Mouse (Mus musculus) neural tube, embryonic 14.5 days (tissue): ENCODE data around the gene Cldnd2. TPM values are rescaled to one million over a fixed set of nuclear protein-coding genes. Genes with fewer than 3 reads are reported as not detected.

Experiments used
- microRNA-seq: library from miRNA; unstranded; fragments of <30 nt; microRNA quantifications from one replicate; pipeline ENCODE4, GENCODE M21; 2016
- polyA plus RNA-seq: library from polyadenylated mRNA; unstranded; fragments of >200 nt; fragmentation: Nextera tagmentation; extraction: Ambion mirVana; gene quantifications from 2 replicates; pipeline ENCODE4 v1.2.1, GENCODE M21; 2014

Cldnd2 gene
- polyA plus RNA-seq, 1 experiment from 2014 or later, result not detected

Small RNA genes within 50 kb of the gene (microRNA-seq; reads per million reads assigned to microRNA genes)
- gene Mir7051, result not detected

Other genes starting within 250 kb of the Cldnd2 start
- 24.6 and 25.4 TPM in 2 replicates for gene Zfp715, start 127.5 kb upstream of the Cldnd2 start, polyA plus RNA-seq
- 0.12 and 0.28 TPM in 2 replicates for gene Siglecf, start 89.4 kb upstream of the Cldnd2 start, polyA plus RNA-seq
- not detected in 2 replicates for gene Siglecg, start 32.6 kb upstream of the Cldnd2 start, polyA plus RNA-seq
- not detected in 2 replicates for gene Lim2, start 13.1 kb upstream of the Cldnd2 start, polyA plus RNA-seq
- gene Nkg7, start 3.7 kb upstream of the Cldnd2 start, polyA plus RNA-seq, result not detected in 2 replicates
- 107 and 129 TPM in 2 replicates for gene Etfb, start 3.3 kb downstream of the Cldnd2 start, polyA plus RNA-seq
- gene Gm45233, start 3.3 kb downstream of the Cldnd2 start, polyA plus RNA-seq, result 0.27 and 0.41 TPM in 2 replicates
- 13.6 and 15.4 TPM in 2 replicates for gene Vsig10l, start 22.4 kb downstream of the Cldnd2 start, polyA plus RNA-seq
- gene Iglon5, start 49.3 kb downstream of the Cldnd2 start, polyA plus RNA-seq, result 9.8 and 14.6 TPM in 2 replicates
- gene 4931406B18Rik, start 65.2 kb downstream of the Cldnd2 start, polyA plus RNA-seq, result 0.05 TPM in 1 of 2 replicates, not detected in the other
- gene Cd33, start 103.6 kb downstream of the Cldnd2 start, polyA plus RNA-seq, result 0.87 and 1.3 TPM in 2 replicates
- 7.8 and 10.7 TPM in 2 replicates for gene Zfp658, start 121.5 kb downstream of the Cldnd2 start, polyA plus RNA-seq
- gene Zfp719, start 138.8 kb downstream of the Cldnd2 start, polyA plus RNA-seq, result 16.5 and 19.8 TPM in 2 replicates
- gene Zfp819, start 166.4 kb downstream of the Cldnd2 start, polyA plus RNA-seq, result 0.24 and 0.44 TPM in 2 replicates
- gene Ceacam18, start 193.9 kb downstream of the Cldnd2 start, polyA plus RNA-seq, result 0.13 and 0.20 TPM in 2 replicates
- gene Siglece, start 219.4 kb downstream of the Cldnd2 start, polyA plus RNA-seq, result 0.15 and 0.33 TPM in 2 replicates
- 14.4 and 15.0 TPM in 2 replicates for gene Ctu1, start 231.2 kb downstream of the Cldnd2 start, polyA plus RNA-seq
- not detected in 2 replicates for gene Klk14, start 249.6 kb downstream of the Cldnd2 start, polyA plus RNA-seq